Mouse (Mus musculus): Measurements from ENCODE around the gene March8. TPM values are rescaled to one million over a fixed set of nuclear protein-coding genes. Genes with fewer than 3 reads are reported as not detected.

Gene March8
- 24.1 and 36.7 TPM in 2 replicates for polyA plus RNA-seq (2012; rRNA removed)

- H3K27ac ChIP-seq (ENCODE audit: insufficient read depth, low read length), result peak within 1 kb of the TSS; percentile 12; the same call in 1 of the 2 replicates
- DNase-seq (ENCODE audit: low read depth in 1 of 2, low spot score in 2 of 2), result peak in 1 of 2 experiments; percentile 37
- under 1% methylated on average over 64 of the region's 75 CpGs for WGBS
- no peaks in the 10 kb centered on the region for H3K36me3 ChIP-seq (ENCODE audit: control insufficient read depth, insufficient read depth, low read length)
- H3K4me1 ChIP-seq (ENCODE audit: control insufficient read depth, insufficient read depth, insufficient read length), result no peaks in the 10 kb centered on the region
- peak within 1 kb of the TSS; percentile 63 for H3K4me3 ChIP-seq (ENCODE audit: extremely low read depth, insufficient read depth, insufficient read length)
- TF ChIP-seq POLR2A (IDR thresholded peaks at IDR 0.05; ENCODE audit: low read depth, low read length), result no peak
- no peak for TF ChIP-seq CTCF (IDR thresholded peaks at IDR 0.05; ENCODE audit: extremely low read depth, insufficient read depth, insufficient read length, insufficient replicate concordance)
- H3K27me3 ChIP-seq (ENCODE audit: control insufficient read depth, insufficient read depth, low read length), result peaks cover 7% of the 10 kb centered on the region; the same call in 1 of the 2 replicates
Observed at GRCm38 (mm10) chr6:116337835-116338501, at the start of gene March8. Gene March8 (plus strand): TSS chr6:116338024.

GRCm38 (mm10) chr6:116311411-116311810 lies 26.4 kb upstream of the March8 start:
- Histone ChIP-seq H3K4me1 (ENCODE audit: control insufficient read depth, insufficient read depth, insufficient read length) (no peaks in the 10 kb centered on the region), H3K27me3 (ENCODE audit: control insufficient read depth, insufficient read depth, low read length) (no peaks in the 10 kb centered on the region), H3K27ac (ENCODE audit: insufficient read depth, low read length) (no peak overlapping the region), H3K4me3 (ENCODE audit: extremely low read depth, insufficient read depth, insufficient read length) (no peak overlapping the region), H3K36me3 (ENCODE audit: control insufficient read depth, insufficient read depth, low read length) (no peaks in the 10 kb centered on the region)
- 91% methylated on average over 2 of the region's 2 CpGs for WGBS
- DNase-seq (ENCODE audit: low read depth in 1 of 2, low spot score in 2 of 2), result no peak
- TF ChIP-seq CTCF (IDR thresholded peaks at IDR 0.05; ENCODE audit: extremely low read depth, insufficient read depth, insufficient read length, insufficient replicate concordance) (no peak), POLR2A (IDR thresholded peaks at IDR 0.05; ENCODE audit: low read depth, low read length) (no peak)

- TF ChIP-seq POLR2A (IDR thresholded peaks at IDR 0.05; ENCODE audit: low read depth, low read length) (no peak), CTCF (IDR thresholded peaks at IDR 0.05; ENCODE audit: extremely low read depth, insufficient read depth, insufficient read length, insufficient replicate concordance) (no peak)
- H3K4me1 ChIP-seq (ENCODE audit: control insufficient read depth, insufficient read depth, insufficient read length), result no peaks in the 10 kb centered on the region
- H3K4me3 ChIP-seq (ENCODE audit: extremely low read depth, insufficient read depth, insufficient read length), result no peak overlapping the region
- H3K36me3 ChIP-seq (ENCODE audit: control insufficient read depth, insufficient read depth, low read length), result no peaks in the 10 kb centered on the region
- H3K27me3 ChIP-seq (ENCODE audit: control insufficient read depth, insufficient read depth, low read length), result no peaks in the 10 kb centered on the region
- 91% methylated on average over 3 of the region's 3 CpGs for WGBS
- no peak overlapping the region for H3K27ac ChIP-seq (ENCODE audit: insufficient read depth, low read length)
- no peak for DNase-seq (ENCODE audit: low read depth in 1 of 2, low spot score in 2 of 2)
Observed at GRCm38 (mm10) chr6:116319259-116319658, 18.6 kb upstream of the March8 start.

- Histone ChIP-seq H3K4me1 (ENCODE audit: control insufficient read depth, insufficient read depth, insufficient read length) (no peaks in the 10 kb centered on the region), H3K4me3 (ENCODE audit: extremely low read depth, insufficient read depth, insufficient read length) (no peak overlapping the region), H3K27ac (ENCODE audit: insufficient read depth, low read length) (no peak overlapping the region), H3K36me3 (ENCODE audit: control insufficient read depth, insufficient read depth, low read length) (no peaks in the 10 kb centered on the region), H3K27me3 (ENCODE audit: control insufficient read depth, insufficient read depth, low read length) (no peaks in the 10 kb centered on the region)
- DNase-seq (ENCODE audit: low read depth in 1 of 2, low spot score in 2 of 2), result no peak
- TF ChIP-seq CTCF (IDR thresholded peaks at IDR 0.05; ENCODE audit: extremely low read depth, insufficient read depth, insufficient read length, insufficient replicate concordance) (no peak), POLR2A (IDR thresholded peaks at IDR 0.05; ENCODE audit: low read depth, low read length) (no peak)
- 93% methylated on average over 3 of the region's 3 CpGs for WGBS
Observed at GRCm38 (mm10) chr6:116326641-116327040, 11.2 kb upstream of the March8 start.

GRCm38 (mm10) chr6:116331396-116331795 lies 6.4 kb upstream of the March8 start:
- DNase-seq (ENCODE audit: low read depth in 1 of 2, low spot score in 2 of 2), result no peak
- Histone ChIP-seq H3K27ac (ENCODE audit: insufficient read depth, low read length) (no peak overlapping the region), H3K4me3 (ENCODE audit: extremely low read depth, insufficient read depth, insufficient read length) (no peak overlapping the region), H3K27me3 (ENCODE audit: control insufficient read depth, insufficient read depth, low read length) (no peaks in the 10 kb centered on the region), H3K36me3 (ENCODE audit: control insufficient read depth, insufficient read depth, low read length) (no peaks in the 10 kb centered on the region), H3K4me1 (ENCODE audit: control insufficient read depth, insufficient read depth, insufficient read length) (no peaks in the 10 kb centered on the region)
- TF ChIP-seq CTCF (IDR thresholded peaks at IDR 0.05; ENCODE audit: extremely low read depth, insufficient read depth, insufficient read length, insufficient replicate concordance) (no peak), POLR2A (IDR thresholded peaks at IDR 0.05; ENCODE audit: low read depth, low read length) (no peak)
- WGBS, result 91% methylated on average over 2 of the region's 2 CpGs

- Histone ChIP-seq H3K4me1 (ENCODE audit: control insufficient read depth, insufficient read depth, insufficient read length) (no peaks in the 10 kb centered on the region), H3K27ac (ENCODE audit: insufficient read depth, low read length) (no peak overlapping the region), H3K36me3 (ENCODE audit: control insufficient read depth, insufficient read depth, low read length) (no peaks in the 10 kb centered on the region), H3K4me3 (ENCODE audit: extremely low read depth, insufficient read depth, insufficient read length) (peak overlapping the region; percentile 63), H3K27me3 (ENCODE audit: control insufficient read depth, insufficient read depth, low read length) (peaks cover 7% of the 10 kb centered on the region; the same call in 1 of the 2 replicates)
- TF ChIP-seq CTCF (IDR thresholded peaks at IDR 0.05; ENCODE audit: extremely low read depth, insufficient read depth, insufficient read length, insufficient replicate concordance) (no peak), POLR2A (IDR thresholded peaks at IDR 0.05; ENCODE audit: low read depth, low read length) (no peak)
- DNase-seq (ENCODE audit: low read depth in 1 of 2, low spot score in 2 of 2), result no peak
- 5% methylated on average over 7 of the region's 7 CpGs for WGBS
Observed at GRCm38 (mm10) chr6:116337466-116337834, 374 bp upstream of the March8 start.

- 8% methylated on average over 8 of the region's 8 CpGs for WGBS
- TF ChIP-seq POLR2A (IDR thresholded peaks at IDR 0.05; ENCODE audit: low read depth, low read length), result no peak
- Histone ChIP-seq H3K36me3 (ENCODE audit: control insufficient read depth, insufficient read depth, low read length) (no peaks in the 10 kb centered on the region), H3K27me3 (ENCODE audit: control insufficient read depth, insufficient read depth, low read length) (peaks cover 7% of the 10 kb centered on the region; the same call in 1 of the 2 replicates), H3K4me1 (ENCODE audit: control insufficient read depth, insufficient read depth, insufficient read length) (no peaks in the 10 kb centered on the region), H3K4me3 (ENCODE audit: extremely low read depth, insufficient read depth, insufficient read length) (peak overlapping the region; percentile 63), H3K27ac (ENCODE audit: insufficient read depth, low read length) (no peak overlapping the region)
- no peak for DNase-seq (ENCODE audit: low read depth in 1 of 2, low spot score in 2 of 2)
Observed at GRCm38 (mm10) chr6:116338520-116338919, 696 bp downstream of the March8 start.

Data from spleen, adult 2 months (tissue).